ENCODE assay signal across 8 mouse cellular contexts in the genomic region with DNA sequence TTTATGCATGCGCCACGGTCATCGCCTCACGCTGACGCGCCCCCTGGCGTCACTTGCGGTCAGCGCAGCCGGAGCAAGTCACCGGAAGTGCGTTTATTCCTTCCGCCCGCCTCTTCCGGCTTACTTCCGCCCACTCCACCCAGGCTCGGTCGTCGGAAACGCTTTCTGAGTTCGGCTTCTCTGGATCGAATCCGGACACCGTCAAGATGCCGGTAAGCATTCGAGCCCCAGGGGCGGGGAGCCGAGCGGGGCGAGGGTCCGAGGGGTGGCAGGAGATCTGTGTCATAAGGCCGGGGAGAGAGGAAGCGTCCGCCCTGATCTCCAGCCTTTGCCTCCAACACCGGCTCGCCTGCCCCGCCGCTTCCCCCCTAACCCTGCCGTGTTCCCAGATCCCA. TPM values are rescaled to one million over a fixed set of nuclear protein-coding genes. Genes with fewer than 3 reads are reported as not detected.
A peak's percentile ranks its signal among the peaks of the same experiment; 100 is the strongest.
DNase-seq lines count a peak whose midpoint lies in the region; ATAC-seq and TF ChIP-seq lines count a peak whose summit lies in the region.

A gene (plus strand): TSS at position 93 of the 395 bp plus-strand sequence.

- no peaks in the 10 kb centered on the region for H3K27me3 ChIP-seq in embryonic facial prominence, embryonic 13.5 days
- no peaks in the 10 kb centered on the region for H3K27me3 ChIP-seq in kidney, adult 2 months (replicated peaks; ENCODE audit: control insufficient read depth, insufficient read depth, low read length)
- no peaks in the 10 kb centered on the region for H3K27me3 ChIP-seq in limb, embryonic 12.5 days
- H3K27me3 ChIP-seq in midbrain, embryonic 15.5 days (replicated peaks): no peaks in the 10 kb centered on the region
- no peaks in the 10 kb centered on the region for H3K27me3 ChIP-seq in spleen, adult 2 months (ENCODE audit: control insufficient read depth, insufficient read depth, low read length)

- H3K9ac ChIP-seq in embryonic facial prominence, embryonic 13.5 days: peak within 1 kb of the TSS; percentile 93
- H3K9ac ChIP-seq in limb, embryonic 12.5 days (replicated peaks): peak within 1 kb of the TSS; percentile 72
- peak within 1 kb of the TSS; percentile 63 for H3K9ac ChIP-seq in midbrain, embryonic 15.5 days

- TF ChIP-seq CTCF in kidney, adult 2 months (conservative IDR thresholded peaks at IDR 0.05; ENCODE audit: insufficient read depth, insufficient read length, low read depth, low read length): peak; percentile 94
- TF ChIP-seq CTCF in spleen, adult 2 months (IDR thresholded peaks at IDR 0.05; ENCODE audit: extremely low read depth, insufficient read depth, insufficient read length, insufficient replicate concordance): peak; percentile 94

- whole genome bisulfite sequencing in embryonic facial prominence, embryonic 13.5 days: under 1% methylated on average over 39 of the region's 39 CpGs
- under 1% methylated on average over 39 of the region's 39 CpGs for WGBS in kidney, adult 2 months
- WGBS in limb, embryonic 12.5 days: 1% methylated on average over 39 of the region's 39 CpGs
- WGBS in midbrain, embryonic 15.5 days: under 1% methylated on average over 39 of the region's 39 CpGs
- WGBS in spleen, adult 2 months: under 1% methylated on average over 39 of the region's 39 CpGs

- peak within 1 kb of the TSS; percentile 85 for H3K4me3 ChIP-seq in embryonic facial prominence, embryonic 13.5 days
- peak within 1 kb of the TSS; percentile 98 for H3K4me3 ChIP-seq in kidney, adult 2 months (ENCODE audit: insufficient read depth, low read depth, low read length)
- H3K4me3 ChIP-seq in limb, embryonic 12.5 days (replicated peaks): peak within 1 kb of the TSS; percentile 82
- H3K4me3 ChIP-seq in midbrain, embryonic 15.5 days: peak within 1 kb of the TSS; percentile 60
- peak within 1 kb of the TSS; percentile 81 for H3K4me3 ChIP-seq in spleen, adult 2 months (ENCODE audit: extremely low read depth, insufficient read depth, insufficient read length)

- DNase-seq in 3134 (ENCODE audit: extremely low read depth, insufficient read length, low spot score): peak; percentile 90
- DNase-seq in adrenal gland, postnatal 36 days: peak; percentile 91 to 93
- peak; percentile 92 to 94 for DNase-seq in heart, adult 18-20 months
- DNase-seq in kidney, adult 2 months: peak; percentile 95
- DNase-seq in spleen, adult 2 months (ENCODE audit: low read depth in 1 of 2, low spot score in 2 of 2): peak; percentile 86 to 88

- no peaks in the 10 kb centered on the region for H3K9me3 ChIP-seq in embryonic facial prominence, embryonic 13.5 days
- no peaks in the 10 kb centered on the region for H3K9me3 ChIP-seq in limb, embryonic 12.5 days
- H3K9me3 ChIP-seq in midbrain, embryonic 15.5 days: no peaks in the 10 kb centered on the region

- ATAC-seq in embryonic facial prominence, embryonic 13.5 days (ENCODE audit: insufficient number of reproducible peaks, insufficient read depth, low FRiP score, low TSS enrichment, low read depth): peak; percentile 81
- peak; percentile 59; the same call in 1 of the 2 replicates for ATAC-seq in limb, embryonic 12.5 days (ENCODE audit: insufficient number of reproducible peaks, insufficient read depth, low FRiP score, low TSS enrichment, low read depth)
- peak; percentile 88 for ATAC-seq in midbrain, embryonic 15.5 days (replicated peaks)

- TF ChIP-seq POLR2A in kidney, adult 2 months (IDR thresholded peaks at IDR 0.05; ENCODE audit: low read depth, low read length): peak; percentile 54
- peak; percentile 64 for TF ChIP-seq POLR2A in spleen, adult 2 months (IDR thresholded peaks at IDR 0.05; ENCODE audit: low read depth, low read length)

- peaks cover 9% of the 10 kb centered on the region for H3K36me3 ChIP-seq in embryonic facial prominence, embryonic 13.5 days
- H3K36me3 ChIP-seq in kidney, adult 2 months (ENCODE audit: control insufficient read depth, insufficient read depth, low read length): no peaks in the 10 kb centered on the region
- H3K36me3 ChIP-seq in limb, embryonic 12.5 days: peaks cover 9% of the 10 kb centered on the region
- no peaks in the 10 kb centered on the region; the same call in 1 of the 2 replicates for H3K36me3 ChIP-seq in midbrain, embryonic 15.5 days (replicated peaks)
- H3K36me3 ChIP-seq in spleen, adult 2 months (ENCODE audit: control insufficient read depth, insufficient read depth, low read length): peaks cover 2% of the 10 kb centered on the region; the same call in 1 of the 2 replicates

- H3K4me1 ChIP-seq in embryonic facial prominence, embryonic 13.5 days: peaks cover 12% of the 10 kb centered on the region
- H3K4me1 ChIP-seq in kidney, adult 2 months (ENCODE audit: control insufficient read depth, insufficient read depth, low read length): peaks cover 8% of the 10 kb centered on the region
- H3K4me1 ChIP-seq in limb, embryonic 12.5 days (replicated peaks): peaks cover 10% of the 10 kb centered on the region
- H3K4me1 ChIP-seq in midbrain, embryonic 15.5 days: peaks cover 16% of the 10 kb centered on the region
- H3K4me1 ChIP-seq in spleen, adult 2 months (ENCODE audit: control insufficient read depth, insufficient read depth, insufficient read length): peaks cover 4% of the 10 kb centered on the region

- H3K4me2 ChIP-seq in embryonic facial prominence, embryonic 13.5 days: peak within 1 kb of the TSS; percentile 87
- peak within 1 kb of the TSS; percentile 87 for H3K4me2 ChIP-seq in limb, embryonic 12.5 days
- H3K4me2 ChIP-seq in midbrain, embryonic 15.5 days: peak within 1 kb of the TSS; percentile 77

- 0 out of 2 replicates have a peak within 1 kb of the TSS, but pooled peaks have one; percentile 33 for H3K27ac ChIP-seq in embryonic facial prominence, embryonic 13.5 days
- H3K27ac ChIP-seq in kidney, adult 2 months (ENCODE audit: insufficient read depth, low read depth, low read length): peak within 1 kb of the TSS; percentile 84
- H3K27ac ChIP-seq in limb, embryonic 12.5 days: 0 out of 2 replicates have a peak within 1 kb of the TSS, but pooled peaks have one; percentile 7
- H3K27ac ChIP-seq in midbrain, embryonic 15.5 days: peak within 1 kb of the TSS; percentile 64
- peak within 1 kb of the TSS; percentile 92 for H3K27ac ChIP-seq in spleen, adult 2 months (ENCODE audit: insufficient read depth, low read length)

RNA-seq across cellular contexts. Expression of the gene that starts here (rescaled TPM):
- total RNA-seq in adrenal gland, postnatal 36 days (2021): 100 to 1,000 TPM; 223 to 328 TPM
- 109 and 128 TPM in 2 replicates for polyA plus RNA-seq in embryonic facial prominence, embryonic 13.5 days (2015; fragmentation: Nextera tagmentation; extraction: Ambion mirVana)
- total RNA-seq in heart, adult 18-20 months (2021): 10 to 100 TPM; 92.8 to 97.7 TPM
- polyA plus RNA-seq in kidney, adult 2 months (2012; rRNA removed): 141 and 195 TPM in 2 replicates
- polyA plus RNA-seq in limb, embryonic 12.5 days (2016; fragmentation: Nextera tagmentation; extraction: Ambion mirVana): 83.3 and 89.3 TPM in 2 replicates
- 146 and 148 TPM in 2 replicates for polyA plus RNA-seq in midbrain, embryonic 15.5 days (2015; fragmentation: Nextera tagmentation; extraction: Ambion mirVana)
- polyA plus RNA-seq in spleen, adult 2 months (2012; rRNA removed): 134 and 154 TPM in 2 replicates

Comparison
In these comparisons a context has a peak if more than half of its experiments do, and no peak if none do; other contexts are left out.
1. Peak in every context shown above with its lines: DNase-seq, ATAC-seq, H3K4me3 ChIP-seq and H3K27ac ChIP-seq.
2. H3K27ac ChIP-seq: peak in every context shown above with its lines; median percentile 92 in spleen, adult 2 months; 84 in kidney, adult 2 months; 64 in midbrain, embryonic 15.5 days; 33 in embryonic facial prominence, embryonic 13.5 days; 7 in limb, embryonic 12.5 days.